Mouse (Mus musculus) hindbrain, embryonic 16.5 days (tissue): ENCODE results near the gene Tspan17. TPM values are rescaled to one million over a fixed set of nuclear protein-coding genes. Genes with fewer than 3 reads are reported as not detected.

Experiments
- ATAC-seq: fragments of 200-750 bp; cut with Nextera tagmentation; 2 replicates; pipeline ENCODE4 v1.8.0; 2017; ENCODE audit warnings: moderate TSS enrichment, moderate library complexity
- H3K27ac ChIP-seq: fragments of 300-500 bp; sonication (generic); 2 replicates; pipeline ENCODE4 v1.5.1; 2014; ENCODE audit warnings: low read depth, mild to moderate bottlenecking, control low read depth, low read length, moderate library complexity
- H3K27me3 ChIP-seq: fragments of 300-500 bp; sonication (generic); replicated peaks from 2 replicates; pipeline ENCODE4 v1.6.1; 2014; ENCODE audit warnings: low read length; ENCODE audit not compliant: control insufficient read depth, insufficient read depth
- H3K36me3 ChIP-seq: fragments of 300-500 bp; sonication (generic); 2 replicates; pipeline ENCODE4 v1.6.1; 2014; ENCODE audit warnings: mild to moderate bottlenecking, low read length, moderate library complexity, mixed read lengths; ENCODE audit not compliant: control insufficient read depth, insufficient read depth
- H3K4me1 ChIP-seq: fragments of 300-500 bp; sonication (generic); 2 replicates; pipeline ENCODE4 v1.6.1; 2014; ENCODE audit warnings: low read depth, low read length; ENCODE audit not compliant: control insufficient read depth, insufficient read depth
- H3K4me2 ChIP-seq: fragments of 300-500 bp; sonication (generic); 2 replicates; pipeline ENCODE4 v1.6.1; 2014; ENCODE audit warnings: mild to moderate bottlenecking, low read length, control low read depth, moderate library complexity
- H3K4me3 ChIP-seq: fragments of 300-500 bp; sonication (generic); 2 replicates; pipeline ENCODE4 v1.5.1; 2014; ENCODE audit warnings: mild to moderate bottlenecking, low read length, control low read depth, moderate library complexity
- H3K9ac ChIP-seq: fragments of 300-500 bp; sonication (generic); 2 replicates; pipeline ENCODE4 v1.6.1; 2014; ENCODE audit warnings: low read depth, mild to moderate bottlenecking, control low read depth, low read length, moderate library complexity
- H3K9me3 ChIP-seq: fragments of 300-500 bp; sonication (generic); 2 replicates; pipeline ENCODE4 v1.6.1; 2014; ENCODE audit warnings: mild to moderate bottlenecking, low read length, moderate library complexity; ENCODE audit not compliant: control insufficient read depth
- WGBS: fragments of 180-500 bp; shearing (Covaris S2); extraction: QIAGEN DNeasy Blood & Tissue Kit; methylation state at CpG from one replicate; pipeline ENCODE4 v1.1.7; 2014; 5-methylcytosine and 5-hydroxymethylcytosine counted together
- polyA plus RNA-seq: library from polyadenylated mRNA; unstranded; fragments of >200 nt; fragmentation: Nextera tagmentation; extraction: Ambion mirVana; gene quantifications from 2 replicates; pipeline ENCODE4 v1.2.1, GENCODE M21; 2015

Gene Tspan17
- polyA plus RNA-seq, 1 experiment from 2014 or later: 131 TPM

- 14% methylated on average over 17 of the region's 17 CpGs for WGBS
- H3K4me3 ChIP-seq: no peak overlapping the region
- H3K9me3 ChIP-seq: no peaks in the 10 kb centered on the region
- H3K9ac ChIP-seq: no peak overlapping the region
- peak overlapping the region; percentile 25 for H3K4me2 ChIP-seq
- H3K4me1 ChIP-seq: peaks cover 10% of the 10 kb centered on the region
- ATAC-seq: peak; percentile 74
- no peaks in the 10 kb centered on the region for H3K27me3 ChIP-seq
- no peaks in the 10 kb centered on the region for H3K36me3 ChIP-seq
- peak overlapping the region; percentile 55 for H3K27ac ChIP-seq
These were observed 29.4 kb downstream of the Tspan17 start for GRCm38 (mm10) chr13:54818399-54819254.

- Histone ChIP-seq H3K4me2 (no peak overlapping the region), H3K27ac (no peak overlapping the region), H3K27me3 (no peaks in the 10 kb centered on the region), H3K4me1 (peaks cover 21% of the 10 kb centered on the region), H3K36me3 (no peaks in the 10 kb centered on the region), H3K9ac (no peak overlapping the region), H3K9me3 (no peaks in the 10 kb centered on the region), H3K4me3 (no peak overlapping the region)
- 90% methylated on average over 4 of the region's 4 CpGs for whole genome bisulfite sequencing
- no peak for ATAC-seq
These were observed 31.9 kb downstream of the Tspan17 start for GRCm38 (mm10) chr13:54821106-54821505.

GRCm38 (mm10) chr13:54821931-54822330, 32.8 kb downstream of the Tspan17 start:
- Histone ChIP-seq H3K4me1 (peaks cover 21% of the 10 kb centered on the region), H3K9ac (no peak overlapping the region), H3K4me3 (no peak overlapping the region), H3K36me3 (no peaks in the 10 kb centered on the region), H3K27me3 (no peaks in the 10 kb centered on the region), H3K9me3 (no peaks in the 10 kb centered on the region), H3K27ac (no peak overlapping the region), H3K4me2 (no peak overlapping the region)
- no peak for ATAC-seq
- WGBS: 75% methylated on average over 2 of the region's 2 CpGs

GRCm38 (mm10) chr13:54824111-54824931, 35.1 kb downstream of the Tspan17 start:
- Histone ChIP-seq H3K4me1 (peaks cover 14% of the 10 kb centered on the region), H3K9me3 (no peaks in the 10 kb centered on the region), H3K9ac (no peak overlapping the region), H3K27me3 (no peaks in the 10 kb centered on the region), H3K4me3 (no peak overlapping the region), H3K4me2 (peak overlapping the region; percentile 34), H3K36me3 (no peaks in the 10 kb centered on the region), H3K27ac (0 out of 2 replicates have a peak overlapping the region, but pooled peaks have one; percentile 14)
- WGBS: 12% methylated on average over 25 of the region's 25 CpGs
- ATAC-seq: peak; percentile 86

GRCm38 (mm10) chr13:54827992-54828391, 38.8 kb downstream of the Tspan17 start:
- H3K4me3 ChIP-seq: no peak overlapping the region
- no peak overlapping the region for H3K27ac ChIP-seq
- H3K36me3 ChIP-seq: no peaks in the 10 kb centered on the region
- H3K9me3 ChIP-seq: no peaks in the 10 kb centered on the region
- no peaks in the 10 kb centered on the region for H3K27me3 ChIP-seq
- ATAC-seq: no peak
- no peak overlapping the region for H3K9ac ChIP-seq
- WGBS: 52% methylated on average over 7 of the region's 7 CpGs
- peaks cover 16% of the 10 kb centered on the region for H3K4me1 ChIP-seq
- H3K4me2 ChIP-seq: no peak overlapping the region

GRCm38 (mm10) chr13:54828508-54828907, 39.3 kb downstream of the Tspan17 start:
- WGBS: 63% methylated on average over 6 of the region's 6 CpGs

GRCm38 (mm10) chr13:54829450-54829849, 40.3 kb downstream of the Tspan17 start:
- Histone ChIP-seq H3K4me1 (peaks cover 10% of the 10 kb centered on the region), H3K36me3 (no peaks in the 10 kb centered on the region), H3K27me3 (no peaks in the 10 kb centered on the region), H3K9ac (peak overlapping the region; percentile 30; the same call in 1 of the 2 replicates), H3K4me3 (no peak overlapping the region), H3K4me2 (peak overlapping the region; percentile 17; the same call in 1 of the 2 replicates), H3K27ac (no peak overlapping the region), H3K9me3 (no peaks in the 10 kb centered on the region)
- 6% methylated on average over 13 of the region's 13 CpGs for WGBS
- ATAC-seq: no peak

More at GRCm38 (mm10) chr13:54828508-54828907, 39.3 kb downstream of the Tspan17 start:
- Histone ChIP-seq H3K9ac (no peak overlapping the region), H3K27me3 (no peaks in the 10 kb centered on the region), H3K27ac (no peak overlapping the region), H3K4me2 (no peak overlapping the region), H3K4me1 (peaks cover 16% of the 10 kb centered on the region), H3K36me3 (no peaks in the 10 kb centered on the region), H3K4me3 (no peak overlapping the region), H3K9me3 (no peaks in the 10 kb centered on the region)
- no peak for ATAC-seq

GRCm38 (mm10) chr13:54836351-54837030, 47.3 kb downstream of the Tspan17 start:
- no peak overlapping the region for H3K27ac ChIP-seq
- no peaks in the 10 kb centered on the region for H3K27me3 ChIP-seq
- 66% methylated on average over 14 of the region's 14 CpGs for WGBS
- no peaks in the 10 kb centered on the region for H3K36me3 ChIP-seq
- no peaks in the 10 kb centered on the region for H3K9me3 ChIP-seq
- ATAC-seq: peak; percentile 23; the same call in 1 of the 2 replicates
- no peak overlapping the region for H3K9ac ChIP-seq
- H3K4me3 ChIP-seq: no peak overlapping the region
- H3K4me2 ChIP-seq: no peak overlapping the region
- peaks cover 16% of the 10 kb centered on the region for H3K4me1 ChIP-seq
